ENCODE assay signal across 24 mouse cellular contexts in the genomic region with DNA sequence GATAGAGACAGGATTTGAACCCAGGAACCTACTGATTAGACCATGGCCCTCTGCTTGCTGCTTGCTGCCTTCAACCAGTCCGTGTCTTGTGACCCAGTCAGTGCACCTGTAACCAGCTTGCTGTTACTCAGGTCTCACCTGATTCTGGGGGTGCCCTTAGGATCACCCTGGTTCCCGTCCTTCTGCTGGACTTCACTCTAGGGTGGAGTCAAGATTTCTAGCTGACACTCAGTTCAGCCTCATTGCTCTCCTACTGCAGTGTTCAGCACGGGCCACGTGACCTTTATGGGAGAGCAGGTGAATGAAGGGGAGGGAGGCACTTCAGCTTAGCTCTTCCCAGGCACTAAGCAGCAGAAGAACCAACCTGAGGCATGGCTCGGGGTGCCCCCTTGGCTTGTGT. TPM values are rescaled to one million over a fixed set of nuclear protein-coding genes. Genes with fewer than 3 reads are reported as not detected.
DNase-seq lines count a peak whose midpoint lies in the region; ATAC-seq lines count a peak whose summit lies in the region.
"Had no signal": no experiment of that assay in that cellular context is flagged by ENCODE, and none has a peak within 500 bp of the region (broad histone marks: within the 10 kb centered on the region; RNA-seq: fewer than 3 reads in every experiment).

No protein-coding gene starts in this region.

- no peaks in the 10 kb centered on the region for H3K27me3 ChIP-seq in kidney, embryonic 16.5 days (ENCODE audit: insufficient read depth, low read length)
- H3K27me3 ChIP-seq: embryonic facial prominence, embryonic 13.5 days; forebrain, embryonic 12.5 days had no signal

- no peaks in the 10 kb centered on the region for H3K9me3 ChIP-seq in kidney, embryonic 16.5 days (ENCODE audit: low read length)
- H3K9me3 ChIP-seq: embryonic facial prominence, embryonic 13.5 days; forebrain, embryonic 12.5 days; heart, embryonic 15.5 days; hindbrain, embryonic 10.5 days had no signal

- peak; percentile 10 for DNase-seq in kidney, adult 18-20 months
- peak; percentile 58 for DNase-seq in kidney, adult 9 months
- peak; percentile 37 for DNase-seq in kidney, postnatal 14 days
- DNase-seq in layer of hippocampus, adult 9-11 months: no peak
- no peak for DNase-seq in heart, postnatal 4 days
- no peak for DNase-seq in cerebellum, postnatal 36 days
- DNase-seq in left cerebral cortex, adult 8-10 months (ENCODE audit: low spot score in 2 of 2): no peak
- DNase-seq: adrenal gland, postnatal 10 days; cerebellum, adult 11-12 months; cerebellum, adult 9-10 months; cerebellum, postnatal 25 days; gastrocnemius, postnatal 14 days; heart, adult 2 months; heart, postnatal 14 days had no signal

- H3K4me2 ChIP-seq in kidney, embryonic 16.5 days (replicated peaks; ENCODE audit: low read depth, low read length): no peak overlapping the region
- H3K4me2 ChIP-seq: embryonic facial prominence, embryonic 13.5 days; forebrain, embryonic 12.5 days; heart, embryonic 11.5 days; heart, embryonic 15.5 days had no signal

- H3K36me3 ChIP-seq in kidney, embryonic 16.5 days (ENCODE audit: insufficient read depth, low read length): no peaks in the 10 kb centered on the region
- H3K36me3 ChIP-seq: embryonic facial prominence, embryonic 13.5 days; forebrain, embryonic 12.5 days; heart, embryonic 15.5 days; hindbrain, embryonic 10.5 days had no signal

- H3K27ac ChIP-seq in kidney, embryonic 16.5 days (ENCODE audit: low read length): no peak overlapping the region
- H3K27ac ChIP-seq: embryonic facial prominence, embryonic 13.5 days; forebrain, embryonic 12.5 days; heart, adult 2 months; heart, embryonic 15.5 days; hindbrain, embryonic 10.5 days had no signal

- no peak overlapping the region for H3K9ac ChIP-seq in kidney, embryonic 16.5 days (replicated peaks; ENCODE audit: low read length)
- H3K9ac ChIP-seq: embryonic facial prominence, embryonic 13.5 days; forebrain, embryonic 12.5 days; heart, embryonic 15.5 days had no signal

- H3K4me1 ChIP-seq in kidney, embryonic 16.5 days (ENCODE audit: insufficient read depth, low read length): no peaks in the 10 kb centered on the region
- H3K4me1 ChIP-seq: embryonic facial prominence, embryonic 13.5 days; heart, embryonic 15.5 days had no signal

- WGBS in kidney, embryonic 16.5 days: 45% methylated on average over 5 of the region's 5 CpGs

- H3K4me3 ChIP-seq in kidney, embryonic 16.5 days (ENCODE audit: low read length): no peak overlapping the region
- H3K4me3 ChIP-seq: embryonic facial prominence, embryonic 13.5 days; forebrain, embryonic 12.5 days; heart, adult 2 months; heart, embryonic 15.5 days; hindbrain, embryonic 10.5 days had no signal

- no peak for ATAC-seq in kidney, embryonic 16.5 days (ENCODE audit: low FRiP score, low TSS enrichment)
- ATAC-seq: forebrain, embryonic 16.5 days had no signal

RNA-seq across cellular contexts. Expression of a gene that starts 7.4 kb away (rescaled TPM):
- 0.15 and 0.18 TPM in 2 replicates for polyA plus RNA-seq in kidney, embryonic 16.5 days (2015; fragmentation: Nextera tagmentation; extraction: Ambion mirVana)
- total RNA-seq in heart, postnatal 4 days (2021): not detected
- total RNA-seq in left cerebral cortex, adult 8-10 months (2022): 1 to 10 TPM; 3.0 to 6.3 (median 4.0) TPM
- total RNA-seq: gastrocnemius, adult 18-20 months; gastrocnemius, postnatal 14 days; heart, adult 2 months; heart, postnatal 14 days; MEL had no signal
- polyA plus RNA-seq: C2C12; heart, adult 2 months; heart, embryonic 11.5 days; heart, embryonic 15.5 days had no signal

Comparison
In these comparisons a context has a peak if more than half of its experiments do, and no peak if none do; other contexts are left out.
1. DNase-seq: peak in kidney, adult 18-20 months (single experiment), kidney, adult 9 months (single experiment) and kidney, postnatal 14 days (single experiment); none in layer of hippocampus, adult 9-11 months (single experiment), heart, postnatal 4 days (single experiment), cerebellum, postnatal 36 days (0 of 2) and left cerebral cortex, adult 8-10 months (0 of 2).